Mouse (Mus musculus) heart, postnatal 0 days (tissue): ENCODE results near the gene Ccl11. TPM values are rescaled to one million over a fixed set of nuclear protein-coding genes. Genes with fewer than 3 reads are reported as not detected.

Experiments used
- ATAC-seq: fragments of 200-750 bp; cut with Nextera tagmentation; 2 replicates; pipeline ENCODE4 v1.8.0; 2017; ENCODE audit warnings: low read depth, moderate number of reproducible peaks, moderate library complexity; ENCODE audit not compliant: insufficient read depth
- DNase-seq: peaks from one replicate; pipeline ENCODE4 v3.0.0-alpha.2; 2016; ENCODE audit warnings: low spot score
- H3K27ac ChIP-seq: fragments of 300-500 bp; sonication (generic); 2 replicates; pipeline ENCODE4 v1.5.1; 2014; ENCODE audit warnings: low read depth, mild to moderate bottlenecking
- H3K27me3 ChIP-seq: fragments of 300-500 bp; sonication (generic); 2 replicates; pipeline ENCODE4 v1.6.1; 2014; ENCODE audit warnings: low read length, mixed read lengths; ENCODE audit not compliant: control insufficient read depth, insufficient read depth
- H3K36me3 ChIP-seq: fragments of 300-500 bp; sonication (generic); replicated peaks from 2 replicates; pipeline ENCODE4 v1.6.1; 2014; ENCODE audit warnings: low read length, mixed read lengths; ENCODE audit not compliant: control insufficient read depth, insufficient read depth
- H3K4me1 ChIP-seq: fragments of 300-500 bp; sonication (generic); 2 replicates; pipeline ENCODE4 v1.6.1; 2014; ENCODE audit warnings: antibody characterized with exemption; ENCODE audit not compliant: control insufficient read depth, insufficient read depth
- H3K4me2 ChIP-seq: fragments of 300-500 bp; sonication (generic); 2 replicates; pipeline ENCODE4 v1.6.1; 2014; ENCODE audit warnings: low read depth, mild to moderate bottlenecking, low read length, moderate library complexity
- H3K4me3 ChIP-seq: fragments of 300-500 bp; sonication (generic); 2 replicates; pipeline ENCODE4 v1.5.1; 2014; ENCODE audit warnings: low read depth, low read length
- H3K9ac ChIP-seq: fragments of 300-500 bp; sonication (generic); replicated peaks from 2 replicates; pipeline ENCODE4 v1.6.1; 2014; ENCODE audit warnings: low read depth, low read length, mixed read lengths
- H3K9me3 ChIP-seq: fragments of 300-500 bp; sonication (generic); replicated peaks from 2 replicates; pipeline ENCODE4 v1.6.1; 2016; ENCODE audit warnings: low read length; ENCODE audit not compliant: control insufficient read depth
- CTCF ChIP-seq: IDR thresholded peaks from 2 replicates; pipeline ENCODE4 v1.5.1; 2016; ENCODE audit warnings: antibody characterized with exemption, control low read depth, low read depth
- EP300 ChIP-seq: IDR thresholded peaks from 2 replicates; pipeline ENCODE4 v1.6.1; 2016; ENCODE audit warnings: antibody characterized with exemption, low read depth
- WGBS: fragments of 180-500 bp; shearing (Covaris S2); extraction: QIAGEN DNeasy Blood & Tissue Kit; methylation state at CpG from one replicate; pipeline ENCODE4 v1.1.7; 2014; 5-methylcytosine and 5-hydroxymethylcytosine counted together
- polyA plus RNA-seq: library from polyadenylated mRNA; unstranded; fragments of >200 nt; fragmentation: Nextera tagmentation; extraction: Ambion mirVana; gene quantifications from 2 replicates; pipeline ENCODE4 v1.2.1, GENCODE M21; 2015
- total RNA-seq: library from RNA; depleted of rRNA; stranded (reverse); fragments of >200 nt; gene quantifications from 2 replicates; pipeline ENCODE4 v1.2.3, GENCODE M21; 2014; ENCODE audit warnings: low replicate concordance

The Ccl11 gene
- total and polyA plus RNA-seq, 2 experiments from 2014 or later: 0.20 TPM; not detected in 1

DNA sequence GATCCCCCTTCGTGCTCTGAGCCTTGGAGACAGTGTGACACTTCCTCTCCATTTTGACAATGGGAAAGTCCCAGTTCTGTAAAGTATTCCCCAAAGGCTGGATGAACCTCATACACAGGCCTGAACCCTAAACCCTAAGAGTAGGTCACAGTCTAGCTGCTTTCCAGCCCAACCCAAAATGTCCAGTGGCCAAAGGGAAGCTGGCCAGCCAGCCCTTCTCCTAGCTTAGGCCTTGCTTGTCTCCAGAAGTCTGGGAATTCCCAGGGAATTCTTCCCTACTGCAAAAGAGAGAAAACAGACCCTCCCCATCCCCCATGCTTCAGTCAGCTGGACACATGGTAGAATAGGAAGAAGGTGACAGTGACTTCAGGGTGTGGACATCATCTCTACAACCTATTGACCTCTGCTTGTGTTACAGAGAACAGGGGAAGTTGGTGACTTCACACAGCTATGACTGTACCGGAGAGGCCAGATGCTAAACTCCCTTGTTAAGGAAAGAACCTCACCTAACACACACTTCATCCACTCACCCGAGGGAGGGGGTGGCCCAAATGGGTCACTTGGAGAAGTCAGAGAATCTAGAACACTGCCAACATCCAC is 41.3 kb upstream of the Ccl11 start:
- Histone ChIP-seq H3K36me3 (no peaks in the 10 kb centered on the region), H3K4me3 (no peak overlapping the region), H3K27me3 (no peaks in the 10 kb centered on the region), H3K4me2 (no peak overlapping the region), H3K27ac (no peak overlapping the region), H3K4me1 (no peaks in the 10 kb centered on the region), H3K9ac (no peak overlapping the region), H3K9me3 (no peaks in the 10 kb centered on the region)
- 63% methylated on average over 3 of the region's 3 CpGs for WGBS
- ATAC-seq (peak; percentile 17; the same call in 1 of the 2 replicates), DNase-seq (no peak)
- TF ChIP-seq CTCF: no peak
- TF ChIP-seq EP300: no peak

DNA sequence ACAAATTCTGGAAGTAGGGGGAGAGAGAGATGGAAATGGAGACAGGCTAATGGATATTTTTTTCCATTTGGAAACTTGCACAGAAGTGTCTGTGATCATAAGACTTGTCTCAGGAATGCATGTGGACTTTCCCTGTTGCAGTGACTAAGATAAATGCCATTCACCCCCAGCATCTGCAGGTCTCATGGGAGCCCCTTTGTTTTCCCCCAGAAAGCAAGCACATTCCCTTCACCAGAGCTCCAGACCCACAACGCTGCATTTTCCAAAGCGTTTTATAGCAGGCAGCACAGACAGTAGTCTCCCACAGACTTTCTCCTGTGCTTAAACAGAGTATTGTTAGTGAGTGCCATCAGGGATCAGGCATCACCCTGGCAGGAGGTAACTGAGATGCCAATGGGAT is 38.2 kb upstream of the Ccl11 start:
- Histone ChIP-seq H3K27ac (no peak overlapping the region), H3K27me3 (no peaks in the 10 kb centered on the region), H3K4me2 (no peak overlapping the region), H3K4me3 (no peak overlapping the region), H3K9me3 (no peaks in the 10 kb centered on the region), H3K36me3 (no peaks in the 10 kb centered on the region), H3K4me1 (no peaks in the 10 kb centered on the region), H3K9ac (no peak overlapping the region)
- no peak for DNase-seq
- ATAC-seq: no peak
- TF ChIP-seq EP300: no peak
- TF ChIP-seq CTCF: no peak
- WGBS: 26% methylated on average over 2 of the region's 2 CpGs

- no peak for DNase-seq
- no peak overlapping the region for H3K27ac ChIP-seq
- H3K36me3 ChIP-seq: no peaks in the 10 kb centered on the region
- TF ChIP-seq CTCF (no peak), EP300 (no peak)
- H3K27me3 ChIP-seq: no peaks in the 10 kb centered on the region
- H3K9me3 ChIP-seq: no peaks in the 10 kb centered on the region
- no peak overlapping the region for H3K4me3 ChIP-seq
- no peak for ATAC-seq
- no peak overlapping the region for H3K9ac ChIP-seq
- no peak overlapping the region for H3K4me2 ChIP-seq
- H3K4me1 ChIP-seq: no peaks in the 10 kb centered on the region
Measured at GRCm38 (mm10) chr11:82019793-82020192, 37.8 kb upstream of the Ccl11 start.

GRCm38 (mm10) chr11:82021406-82021805 is 36.2 kb upstream of the Ccl11 start:
- Histone ChIP-seq H3K9ac (no peak overlapping the region), H3K27me3 (no peaks in the 10 kb centered on the region), H3K4me2 (no peak overlapping the region), H3K27ac (no peak overlapping the region), H3K4me1 (no peaks in the 10 kb centered on the region), H3K9me3 (no peaks in the 10 kb centered on the region), H3K4me3 (no peak overlapping the region), H3K36me3 (no peaks in the 10 kb centered on the region)
- no peak for TF ChIP-seq EP300
- TF ChIP-seq CTCF: no peak
- no peak for DNase-seq
- no peak for ATAC-seq
- 31% methylated on average over 3 of the region's 3 CpGs for WGBS

GRCm38 (mm10) chr11:82022504-82023056 is 35.0 kb upstream of the Ccl11 start:
- WGBS: 78% methylated on average over 6 of the region's 6 CpGs
- ATAC-seq: no peak

GRCm38 (mm10) chr11:82023769-82024168 is 33.9 kb upstream of the Ccl11 start:
- Histone ChIP-seq H3K4me2 (no peak overlapping the region), H3K9me3 (no peaks in the 10 kb centered on the region), H3K4me1 (no peaks in the 10 kb centered on the region), H3K36me3 (no peaks in the 10 kb centered on the region), H3K9ac (no peak overlapping the region), H3K27me3 (no peaks in the 10 kb centered on the region), H3K27ac (no peak overlapping the region), H3K4me3 (no peak overlapping the region)
- no peak for ATAC-seq
- no peak for DNase-seq
- TF ChIP-seq CTCF (no peak), EP300 (no peak)
- 67% methylated on average over 4 of the region's 4 CpGs for WGBS

More at GRCm38 (mm10) chr11:82022504-82023056, 35.0 kb upstream of the Ccl11 start:
- Histone ChIP-seq H3K4me2 (no peak overlapping the region), H3K36me3 (no peaks in the 10 kb centered on the region), H3K27me3 (no peaks in the 10 kb centered on the region), H3K4me3 (no peak overlapping the region), H3K4me1 (no peaks in the 10 kb centered on the region), H3K27ac (no peak overlapping the region), H3K9ac (no peak overlapping the region), H3K9me3 (no peaks in the 10 kb centered on the region)
- DNase-seq: no peak
- no peak for TF ChIP-seq CTCF
- TF ChIP-seq EP300: no peak
